Mouse (Mus musculus): ENCODE measurements at regions not wholly inside any gene's neighbourhood (a gene's known extent, or its start where the extent isn't known, plus 50 kb on each side); places are given as distances from the start of the nearest gene placed in this dataset.

- Histone ChIP-seq H3K36me3 (ENCODE audit: control insufficient read depth, insufficient read depth, low read length) (no peaks in the 10 kb centered on the region), H3K4me1 (replicated peaks; ENCODE audit: control insufficient read depth, insufficient read depth, low read length) (no peaks in the 10 kb centered on the region), H3K27me3 (ENCODE audit: control insufficient read depth, insufficient read depth, low read length) (no peaks in the 10 kb centered on the region), H3K4me3 (ENCODE audit: control insufficient read depth, insufficient read depth, low read length) (no peak overlapping the region), H3K27ac (ENCODE audit: control insufficient read depth, insufficient read depth, low read length) (no peak overlapping the region)
- TF ChIP-seq POLR2A (IDR thresholded peaks at IDR 0.05; ENCODE audit: control insufficient read depth, extremely low read depth, insufficient read depth, low read length, poor library complexity) (no peak), CTCF (IDR thresholded peaks at IDR 0.05; ENCODE audit: borderline replicate concordance, control insufficient read depth, extremely low read depth, insufficient read depth, low read length, poor library complexity) (no peak)
- 85% methylated on average over 1 of the region's 1 CpGs for WGBS
- DNase-seq = no peak
These were observed 53.8 kb upstream of the Tbx18 start for GRCm38 (mm10) chr9:87784872-87785271.

- no peaks in the 10 kb centered on the region for H3K4me1 ChIP-seq (replicated peaks; ENCODE audit: control insufficient read depth, insufficient read depth, low read length)
- 91% methylated on average over 2 of the region's 2 CpGs for WGBS
- DNase-seq = no peak
- no peaks in the 10 kb centered on the region for H3K27me3 ChIP-seq (ENCODE audit: control insufficient read depth, insufficient read depth, low read length)
- TF ChIP-seq CTCF (IDR thresholded peaks at IDR 0.05; ENCODE audit: borderline replicate concordance, control insufficient read depth, extremely low read depth, insufficient read depth, low read length, poor library complexity) = no peak
- TF ChIP-seq POLR2A (IDR thresholded peaks at IDR 0.05; ENCODE audit: control insufficient read depth, extremely low read depth, insufficient read depth, low read length, poor library complexity) = no peak
- no peaks in the 10 kb centered on the region for H3K36me3 ChIP-seq (ENCODE audit: control insufficient read depth, insufficient read depth, low read length)
- H3K27ac ChIP-seq (ENCODE audit: control insufficient read depth, insufficient read depth, low read length) = no peak overlapping the region
- no peak overlapping the region for H3K4me3 ChIP-seq (ENCODE audit: control insufficient read depth, insufficient read depth, low read length)
These were observed 80.7 kb upstream of the Tbx18 start for GRCm38 (mm10) chr9:87811746-87812145.

GRCm38 (mm10) chr9:87822276-87822675 is 91.2 kb upstream of the Tbx18 start:
- Histone ChIP-seq H3K36me3 (ENCODE audit: control insufficient read depth, insufficient read depth, low read length) (no peaks in the 10 kb centered on the region), H3K27ac (ENCODE audit: control insufficient read depth, insufficient read depth, low read length) (no peak overlapping the region), H3K4me1 (replicated peaks; ENCODE audit: control insufficient read depth, insufficient read depth, low read length) (no peaks in the 10 kb centered on the region), H3K4me3 (ENCODE audit: control insufficient read depth, insufficient read depth, low read length) (no peak overlapping the region), H3K27me3 (ENCODE audit: control insufficient read depth, insufficient read depth, low read length) (no peaks in the 10 kb centered on the region)
- TF ChIP-seq CTCF (IDR thresholded peaks at IDR 0.05; ENCODE audit: borderline replicate concordance, control insufficient read depth, extremely low read depth, insufficient read depth, low read length, poor library complexity) = no peak
- no peak for TF ChIP-seq POLR2A (IDR thresholded peaks at IDR 0.05; ENCODE audit: control insufficient read depth, extremely low read depth, insufficient read depth, low read length, poor library complexity)
- DNase-seq = no peak
- 77% methylated on average over 5 of the region's 5 CpGs for WGBS

GRCm38 (mm10) chr9:87824691-87825230 is 93.7 kb upstream of the Tbx18 start:
- whole genome bisulfite sequencing = 85% methylated on average over 8 of the region's 8 CpGs
- Histone ChIP-seq H3K4me1 (replicated peaks; ENCODE audit: control insufficient read depth, insufficient read depth, low read length) (no peaks in the 10 kb centered on the region), H3K4me3 (ENCODE audit: control insufficient read depth, insufficient read depth, low read length) (no peak overlapping the region), H3K27me3 (ENCODE audit: control insufficient read depth, insufficient read depth, low read length) (no peaks in the 10 kb centered on the region), H3K36me3 (ENCODE audit: control insufficient read depth, insufficient read depth, low read length) (no peaks in the 10 kb centered on the region), H3K27ac (ENCODE audit: control insufficient read depth, insufficient read depth, low read length) (no peak overlapping the region)
- TF ChIP-seq CTCF (IDR thresholded peaks at IDR 0.05; ENCODE audit: borderline replicate concordance, control insufficient read depth, extremely low read depth, insufficient read depth, low read length, poor library complexity) (no peak), POLR2A (IDR thresholded peaks at IDR 0.05; ENCODE audit: control insufficient read depth, extremely low read depth, insufficient read depth, low read length, poor library complexity) (no peak)
- no peak for DNase-seq

GRCm38 (mm10) chr9:87843898-87844297 is 112.8 kb upstream of the Tbx18 start:
- Histone ChIP-seq H3K4me1 (replicated peaks; ENCODE audit: control insufficient read depth, insufficient read depth, low read length) (no peaks in the 10 kb centered on the region), H3K27ac (ENCODE audit: control insufficient read depth, insufficient read depth, low read length) (no peak overlapping the region)
- 85% methylated on average over 6 of the region's 6 CpGs for WGBS

GRCm38 (mm10) chr9:87844453-87844852 is 113.4 kb upstream of the Tbx18 start:
- Histone ChIP-seq H3K4me1 (replicated peaks; ENCODE audit: control insufficient read depth, insufficient read depth, low read length) (no peaks in the 10 kb centered on the region), H3K36me3 (ENCODE audit: control insufficient read depth, insufficient read depth, low read length) (no peaks in the 10 kb centered on the region)

More at GRCm38 (mm10) chr9:87843898-87844297, 112.8 kb upstream of the Tbx18 start:
- no peak overlapping the region for H3K4me3 ChIP-seq (ENCODE audit: control insufficient read depth, insufficient read depth, low read length)
- DNase-seq = no peak
- H3K36me3 ChIP-seq (ENCODE audit: control insufficient read depth, insufficient read depth, low read length) = no peaks in the 10 kb centered on the region
- H3K27me3 ChIP-seq (ENCODE audit: control insufficient read depth, insufficient read depth, low read length) = no peaks in the 10 kb centered on the region
- no peak for TF ChIP-seq CTCF (IDR thresholded peaks at IDR 0.05; ENCODE audit: borderline replicate concordance, control insufficient read depth, extremely low read depth, insufficient read depth, low read length, poor library complexity)
- no peak for TF ChIP-seq POLR2A (IDR thresholded peaks at IDR 0.05; ENCODE audit: control insufficient read depth, extremely low read depth, insufficient read depth, low read length, poor library complexity)

GRCm38 (mm10) chr9:87848882-87849281 is 117.8 kb upstream of the Tbx18 start:
- no peaks in the 10 kb centered on the region for H3K27me3 ChIP-seq (ENCODE audit: control insufficient read depth, insufficient read depth, low read length)
- no peaks in the 10 kb centered on the region for H3K36me3 ChIP-seq (ENCODE audit: control insufficient read depth, insufficient read depth, low read length)
- H3K4me3 ChIP-seq (ENCODE audit: control insufficient read depth, insufficient read depth, low read length) = no peak overlapping the region
- TF ChIP-seq POLR2A (IDR thresholded peaks at IDR 0.05; ENCODE audit: control insufficient read depth, extremely low read depth, insufficient read depth, low read length, poor library complexity) = no peak
- no peak for TF ChIP-seq CTCF (IDR thresholded peaks at IDR 0.05; ENCODE audit: borderline replicate concordance, control insufficient read depth, extremely low read depth, insufficient read depth, low read length, poor library complexity)
- H3K4me1 ChIP-seq (replicated peaks; ENCODE audit: control insufficient read depth, insufficient read depth, low read length) = no peaks in the 10 kb centered on the region
- H3K27ac ChIP-seq (ENCODE audit: control insufficient read depth, insufficient read depth, low read length) = no peak overlapping the region
- DNase-seq = no peak
- WGBS = 95% methylated on average over 5 of the region's 5 CpGs

More at GRCm38 (mm10) chr9:87844453-87844852, 113.4 kb upstream of the Tbx18 start:
- Histone ChIP-seq H3K4me3 (ENCODE audit: control insufficient read depth, insufficient read depth, low read length) (no peak overlapping the region), H3K27ac (ENCODE audit: control insufficient read depth, insufficient read depth, low read length) (no peak overlapping the region), H3K27me3 (ENCODE audit: control insufficient read depth, insufficient read depth, low read length) (no peaks in the 10 kb centered on the region)
- WGBS = 83% methylated on average over 2 of the region's 2 CpGs
- no peak for TF ChIP-seq POLR2A (IDR thresholded peaks at IDR 0.05; ENCODE audit: control insufficient read depth, extremely low read depth, insufficient read depth, low read length, poor library complexity)
- TF ChIP-seq CTCF (IDR thresholded peaks at IDR 0.05; ENCODE audit: borderline replicate concordance, control insufficient read depth, extremely low read depth, insufficient read depth, low read length, poor library complexity) = no peak
- DNase-seq = no peak

Data from thymus, adult 2 months (tissue).